Mouse (Mus musculus) C2C12 (cell line): ENCODE results near the gene Swsap1. TPM values are rescaled to one million over a fixed set of nuclear protein-coding genes. Genes with fewer than 3 reads are reported as not detected.

Experiments
- H3K27me3 ChIP-seq: one replicate; pipeline ENCODE4 v1.6.1; 2011; ENCODE audit not compliant: control insufficient read depth, insufficient read depth, insufficient read length
- H3K36me3 ChIP-seq: one replicate; pipeline ENCODE4 v1.6.1; 2011; ENCODE audit not compliant: control insufficient read depth, insufficient read depth
- H3K4me3 ChIP-seq: one replicate; pipeline ENCODE4 v1.5.1; 2011; ENCODE audit warnings: mild to moderate bottlenecking, control low read depth; ENCODE audit not compliant: poor library complexity, insufficient read depth, severe bottlenecking
- H3K79me2 ChIP-seq: one replicate; pipeline ENCODE4 v1.6.1; 2011; ENCODE audit not compliant: control insufficient read depth, insufficient read depth
- H3K79me3 ChIP-seq: one replicate; pipeline ENCODE4 v1.6.1; 2011; ENCODE audit warnings: low read depth, control low read depth
- H3ac ChIP-seq: one replicate; pipeline ENCODE3; 2011; ENCODE audit warnings: low read depth; ENCODE audit not compliant: control insufficient read depth, insufficient read length
- CEBPB ChIP-seq: IDR thresholded peaks from one replicate; pipeline ENCODE4 v1.6.1; 2011; ENCODE audit warnings: low read depth, mild to moderate bottlenecking, control low read depth, moderate library complexity
- CTCF ChIP-seq: IDR thresholded peaks from one replicate; pipeline ENCODE4 v1.5.1; 2011; ENCODE audit not compliant: control insufficient read depth, insufficient read depth, insufficient read length
- FOSL1 ChIP-seq: IDR thresholded peaks from one replicate; pipeline ENCODE4 v1.8.0; 2011; ENCODE audit warnings: mild to moderate bottlenecking, low read length; ENCODE audit not compliant: poor library complexity, insufficient read depth, severe bottlenecking
- MAX ChIP-seq: IDR thresholded peaks from one replicate; pipeline ENCODE4 v1.6.1; 2011; ENCODE audit warnings: mild to moderate bottlenecking, control low read depth
- MYOD1 ChIP-seq: IDR thresholded peaks from one replicate; pipeline ENCODE4 v1.6.1; 2011; ENCODE audit warnings: low read depth; ENCODE audit not compliant: control insufficient read depth, insufficient read length
- MYOG ChIP-seq: IDR thresholded peaks from one replicate; pipeline ENCODE4 v1.6.1; 2011; ENCODE audit not compliant: control insufficient read depth, insufficient read length; ENCODE audit errors: extremely low read depth
- USF1 ChIP-seq: IDR thresholded peaks from one replicate; pipeline ENCODE4 v1.6.1; 2011; ENCODE audit warnings: low read depth, mild to moderate bottlenecking, control low read depth, moderate library complexity
- polyA plus RNA-seq: library from polyadenylated mRNA; unstranded; fragments of >200 nt; fragmentation: generic; extraction: Trizol; gene quantifications from one replicate; pipeline ENCODE4 v1.2.1, GENCODE M21; 2012; ENCODE audit warnings: missing spikeins

Gene Swsap1
- polyA plus RNA-seq, 1 experiment: 8.7 TPM

DNA sequence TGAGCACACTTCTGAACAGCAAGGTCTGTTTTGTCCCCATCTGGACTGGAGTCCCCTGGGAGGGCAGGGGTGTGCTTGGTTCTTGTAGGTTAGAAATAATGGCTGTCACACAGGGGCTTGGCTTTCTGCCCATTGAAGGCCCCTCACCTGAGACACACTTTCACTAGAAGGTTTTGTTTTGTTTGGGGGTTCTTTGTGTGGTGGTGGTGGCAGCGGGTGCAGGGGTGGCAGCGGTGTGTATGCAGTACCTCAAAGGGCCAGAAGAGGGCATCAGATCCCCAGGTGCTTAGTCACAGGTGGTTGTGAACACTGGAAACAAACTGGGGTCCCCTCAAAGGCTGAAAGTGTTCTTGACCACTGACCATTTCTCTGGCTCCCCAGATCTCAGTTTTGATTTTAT, 22.4 kb downstream of the Swsap1 start:
- Histone ChIP-seq H3K36me3 (no peaks in the 10 kb centered on the region), H3K79me2 (no peaks in the 10 kb centered on the region), H3K27me3 (no peaks in the 10 kb centered on the region), H3K4me3 (no peak overlapping the region), H3K79me3 (no peaks in the 10 kb centered on the region), H3ac (no peak overlapping the region)
- TF ChIP-seq MYOG: no peak
- peak; percentile 54 for TF ChIP-seq CTCF

DNA sequence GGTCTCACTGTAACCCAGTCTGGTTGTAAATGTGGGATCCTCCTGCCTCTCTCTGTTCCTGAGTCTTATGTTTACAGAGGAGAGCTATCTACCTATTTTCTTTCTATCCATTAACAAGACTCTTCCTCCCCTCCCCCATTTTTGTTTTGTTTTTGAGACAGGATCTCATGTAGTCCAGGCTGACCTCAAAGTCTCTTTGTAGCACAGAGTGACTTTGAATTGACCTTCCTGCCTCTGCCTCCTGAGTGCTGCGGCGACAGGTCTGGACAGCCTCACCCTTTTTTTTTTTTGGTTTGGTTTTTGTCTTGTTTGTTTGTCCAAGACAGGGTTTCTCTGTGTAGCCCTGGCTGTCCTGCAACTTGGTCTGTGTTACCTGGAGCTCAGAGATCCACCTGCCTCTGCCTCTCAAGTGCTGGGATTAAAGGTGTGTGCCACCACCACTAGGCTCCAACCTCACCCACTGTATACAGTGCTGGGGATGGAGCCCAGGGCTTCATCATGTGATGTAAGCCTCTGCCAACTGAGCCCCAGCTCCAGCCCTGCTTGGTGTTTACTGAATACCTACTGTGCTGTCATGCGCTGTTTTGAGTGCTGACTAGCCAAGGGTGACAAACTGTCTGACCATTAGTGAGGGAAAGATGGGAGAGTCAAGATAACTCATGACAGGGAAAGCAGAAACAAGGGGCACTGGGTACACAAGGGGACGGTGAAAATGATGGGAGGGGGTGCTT, 23.0 kb downstream of the Swsap1 start:
- Histone ChIP-seq H3K79me3 (no peaks in the 10 kb centered on the region), H3K4me3 (no peak overlapping the region), H3K36me3 (no peaks in the 10 kb centered on the region), H3ac (no peak overlapping the region), H3K79me2 (no peaks in the 10 kb centered on the region), H3K27me3 (no peaks in the 10 kb centered on the region)
- TF ChIP-seq MAX (no peak), FOSL1 (no peak), MYOG (no peak), CTCF (no peak), MYOD1 (no peak)

- no peaks in the 10 kb centered on the region for H3K27me3 ChIP-seq
- H3K79me2 ChIP-seq: no peaks in the 10 kb centered on the region
- no peaks in the 10 kb centered on the region for H3K36me3 ChIP-seq
- H3ac ChIP-seq: no peak overlapping the region
- TF ChIP-seq USF1 (no peak), MAX (no peak), CEBPB (no peak), MYOG (no peak), CTCF (no peak), FOSL1 (no peak), MYOD1 (no peak)
- no peak overlapping the region for H3K4me3 ChIP-seq
- no peaks in the 10 kb centered on the region for H3K79me3 ChIP-seq
Measured at GRCm38 (mm10) chr9:21983911-21984310, 28.4 kb downstream of the Swsap1 start.

DNA sequence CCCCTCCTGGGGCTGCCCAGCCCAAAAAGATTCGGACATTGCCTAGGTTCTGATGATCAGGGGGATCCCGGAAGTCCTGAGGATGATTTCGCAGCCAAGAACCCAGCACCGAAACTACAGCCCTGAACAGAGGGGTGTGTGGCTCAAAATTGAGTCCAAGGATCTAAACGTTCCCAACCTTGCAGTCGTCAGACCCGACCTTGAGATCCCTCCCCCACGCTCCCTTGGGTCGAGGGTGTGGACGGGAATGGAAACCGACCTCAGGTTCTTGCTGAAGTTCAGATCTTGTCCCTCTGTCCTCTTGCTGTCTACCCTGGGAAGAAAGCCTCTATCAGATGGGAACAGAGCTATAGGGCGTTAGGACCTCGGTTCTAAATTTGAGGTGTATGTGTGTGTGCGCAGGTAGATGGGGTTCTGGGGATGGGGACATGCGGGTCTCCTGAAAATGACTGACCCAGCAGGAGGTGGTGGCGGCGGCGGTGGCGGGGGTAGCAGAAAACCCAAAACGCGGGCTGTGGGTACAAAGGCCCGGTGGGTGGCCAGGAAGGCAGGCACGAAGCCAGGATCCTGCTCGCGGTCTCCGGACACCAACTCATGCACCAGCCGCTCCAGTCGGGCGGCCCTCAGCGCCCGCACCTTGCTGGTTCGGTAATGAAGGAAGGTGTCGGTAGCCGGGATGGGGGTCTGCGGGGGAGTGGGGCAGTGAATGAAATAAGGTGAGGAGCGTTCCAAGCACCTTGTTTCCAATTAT, 32.2 kb downstream of the Swsap1 start:
- H3K4me3 ChIP-seq: no peak overlapping the region
- H3K79me2 ChIP-seq: no peaks in the 10 kb centered on the region
- H3K79me3 ChIP-seq: no peaks in the 10 kb centered on the region
- H3K27me3 ChIP-seq: no peaks in the 10 kb centered on the region
- H3ac ChIP-seq: no peak overlapping the region
- no peak for TF ChIP-seq USF1
- no peak for TF ChIP-seq CTCF
- TF ChIP-seq MAX: no peak
- TF ChIP-seq MYOG: no peak
- no peak for TF ChIP-seq CEBPB
- TF ChIP-seq MYOD1: no peak
- TF ChIP-seq FOSL1: no peak
- no peaks in the 10 kb centered on the region for H3K36me3 ChIP-seq

DNA sequence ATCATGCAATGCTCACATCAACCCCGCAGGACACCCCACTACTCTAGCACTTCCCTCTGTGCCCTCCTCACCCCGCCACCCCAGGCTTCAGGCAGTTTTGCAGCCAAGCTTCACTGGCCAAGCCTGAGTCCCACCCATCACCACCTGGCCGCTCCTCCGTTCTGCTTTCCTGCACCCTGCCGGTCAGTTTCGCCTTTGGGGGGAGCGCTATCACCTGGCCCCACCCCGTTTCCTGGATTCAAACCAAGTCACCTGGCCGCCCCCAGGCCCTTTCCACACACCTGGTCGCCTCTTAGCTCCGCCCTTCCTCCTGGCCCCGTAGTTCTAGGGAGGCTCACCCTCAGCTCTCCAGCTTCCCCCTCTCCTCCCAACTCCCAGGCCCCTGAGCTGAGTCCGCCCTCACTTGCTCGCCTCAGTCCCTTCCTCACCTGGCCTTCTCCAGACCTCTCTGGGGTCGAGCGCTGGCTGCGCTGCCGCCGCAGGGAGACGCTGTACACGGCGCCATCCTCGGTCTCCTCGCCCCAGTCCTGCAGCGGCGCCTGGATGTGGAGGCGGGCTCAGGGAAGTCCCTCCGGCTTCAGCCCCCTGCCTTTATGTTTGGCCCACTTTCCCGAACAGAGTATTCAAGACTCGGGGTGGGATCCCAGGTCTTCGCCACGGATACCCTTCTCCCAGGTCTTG, 33.0 kb downstream of the Swsap1 start:
- H3K79me3 ChIP-seq: no peaks in the 10 kb centered on the region
- H3K27me3 ChIP-seq: no peaks in the 10 kb centered on the region
- TF ChIP-seq MYOD1: no peak
- no peak for TF ChIP-seq FOSL1
- no peak for TF ChIP-seq MYOG
- TF ChIP-seq USF1: no peak
- TF ChIP-seq MAX: no peak
- no peak for TF ChIP-seq CTCF
- TF ChIP-seq CEBPB: no peak
- H3K79me2 ChIP-seq: no peaks in the 10 kb centered on the region
- peak overlapping the region; percentile 21 for H3ac ChIP-seq
- peak overlapping the region; percentile 50 for H3K4me3 ChIP-seq
- H3K36me3 ChIP-seq: no peaks in the 10 kb centered on the region
